Mouse (Mus musculus): ENCODE data around the gene Vmn1r158.
"Not testable (repeated sequence)": the region's sequence is repeated elsewhere in the genome, so short reads cannot be mapped to it uniquely, and the experiment has no call there.

Gene Vmn1r158

DNA sequence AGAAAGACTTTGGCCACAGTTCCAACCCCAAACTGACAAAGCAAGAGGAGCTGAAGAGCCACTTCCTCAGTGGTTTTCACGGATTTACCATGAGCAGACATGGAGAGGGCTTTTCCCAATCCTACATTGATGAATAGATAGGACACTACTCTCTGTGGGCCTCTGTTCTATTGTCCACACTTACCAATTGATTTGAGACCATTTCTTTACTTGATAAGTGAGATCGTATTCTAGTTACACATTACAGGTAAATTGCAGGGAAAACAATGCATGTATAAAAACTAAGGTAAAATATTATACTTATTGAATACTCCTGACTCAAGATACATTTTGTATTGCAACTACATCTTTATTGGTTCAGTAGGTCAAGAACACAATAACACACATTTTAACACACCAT, at the start of gene Vmn1r158:
Vmn1r158 (minus strand) TSS at position 101 of the 400 bp plus-strand sequence.
- not testable (repeated sequence) for DNase-seq

DNA sequence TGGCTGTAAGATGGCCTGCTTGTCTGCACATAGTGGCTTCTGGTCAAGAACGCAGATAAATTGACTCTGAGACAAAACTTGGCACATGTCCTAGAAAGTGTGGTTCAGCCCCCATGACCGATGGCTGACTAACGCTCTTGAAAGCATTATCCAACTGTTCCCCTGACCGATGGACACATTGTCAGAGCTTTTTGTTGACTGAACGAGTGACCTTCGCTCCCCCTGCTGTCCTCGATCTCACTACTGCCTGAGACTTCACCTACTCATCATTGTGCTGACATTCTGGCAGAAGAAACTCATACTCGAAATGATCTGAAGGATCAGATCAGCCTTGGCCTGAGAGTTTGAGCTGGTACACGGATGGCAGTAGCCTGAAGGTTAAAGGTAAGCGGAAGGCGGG, 14.6 kb downstream of the Vmn1r158 start:
- not testable (repeated sequence) for DNase-seq

DNA sequence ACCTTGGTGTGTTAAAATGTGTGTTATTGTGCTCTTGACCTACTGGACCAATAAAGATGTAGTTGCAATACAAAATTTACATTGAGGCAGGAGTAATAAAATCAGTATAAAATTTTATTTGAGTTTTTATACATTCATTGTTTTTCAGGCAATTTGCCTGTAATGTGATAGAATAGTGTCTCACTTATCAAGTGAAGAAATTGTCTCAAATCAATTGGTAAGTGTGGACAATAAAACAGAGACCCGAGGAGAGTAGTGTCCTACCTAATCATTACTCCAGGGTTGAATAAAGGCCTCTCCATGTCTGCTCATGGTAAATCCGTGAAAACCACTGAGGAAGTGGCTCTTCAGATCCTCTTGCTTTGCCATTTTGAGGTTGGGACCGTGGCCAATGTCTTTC, 29.2 kb downstream of the Vmn1r158 start, which contains the start of gene Vmn1r157:
Vmn1r157 (plus strand) TSS at position 301 of the 400 bp plus-strand sequence.
- not testable (repeated sequence) for DNase-seq

Data from kidney, postnatal 14 days (tissue).